Mouse (Mus musculus) embryo, embryonic 11 days (tissue): ENCODE measurements around the gene Ryr1.
"Not testable (repeated sequence)": the region's sequence is repeated elsewhere in the genome, so short reads cannot be mapped to it uniquely, and the experiment has no call there.

ENCODE experiments used
- DNase-seq: peaks from one replicate; pipeline ENCODE4 v3.0.0-alpha.2; 2015

Gene Ryr1

DNA sequence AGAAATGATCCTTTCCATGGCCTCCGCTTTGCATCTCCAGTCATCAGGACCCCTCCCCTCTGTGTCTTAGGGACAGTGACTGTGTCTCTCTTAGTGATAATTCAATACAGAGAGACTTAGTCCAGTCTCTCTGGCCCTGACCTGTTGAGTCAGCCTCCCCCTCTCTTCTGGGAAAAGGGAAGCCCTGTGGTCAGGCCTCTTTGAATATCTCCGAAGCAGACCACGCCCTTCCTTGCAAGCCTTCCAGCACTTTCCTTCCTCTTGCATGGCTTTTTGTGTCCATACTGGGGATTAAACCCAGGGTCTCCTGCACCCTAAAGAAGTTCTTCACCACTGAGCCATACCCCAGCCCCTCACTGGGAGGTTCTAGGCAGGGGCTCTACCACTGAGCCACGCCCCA lies 19.0 kb upstream of the Ryr1 start:
- DNase-seq, result no peak

DNA sequence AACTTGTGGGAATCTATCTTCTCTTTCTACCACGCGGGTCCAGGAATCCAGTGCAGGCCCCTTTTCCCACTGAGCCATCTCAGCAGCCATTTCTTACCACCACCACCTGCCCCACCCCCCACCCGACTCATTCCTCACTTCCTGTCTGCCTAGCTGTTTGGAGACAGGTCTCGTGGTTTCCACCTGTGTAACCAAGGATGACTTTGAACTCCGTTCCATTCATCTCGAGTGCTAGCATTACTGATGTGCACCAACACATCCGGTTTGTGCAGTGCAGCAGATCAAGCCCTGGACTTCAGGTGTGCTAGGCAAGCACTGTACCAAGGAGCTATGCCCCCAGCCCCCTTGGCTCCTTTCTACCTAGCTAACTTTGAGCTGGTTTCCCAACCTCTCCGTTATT lies 16.4 kb upstream of the Ryr1 start:
- no peak for DNase-seq

DNA sequence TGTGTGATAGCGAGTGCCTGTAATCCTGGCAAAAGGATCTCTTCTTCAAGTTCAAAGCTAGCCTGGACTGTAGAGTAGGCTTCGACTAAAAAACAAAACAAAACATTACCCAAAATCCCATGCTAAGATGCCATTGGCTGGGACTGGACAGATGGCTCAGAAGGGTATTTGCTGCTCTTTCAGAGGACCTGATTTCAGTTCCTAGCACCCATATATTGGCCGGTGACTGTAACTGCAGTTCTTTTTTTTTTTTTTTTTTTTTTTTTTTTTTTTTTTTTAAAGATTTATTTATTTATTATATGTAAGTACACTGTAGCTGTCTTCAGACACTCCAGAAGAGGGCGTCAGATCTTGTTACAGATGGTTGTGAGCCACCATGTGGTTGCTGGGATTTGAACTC lies 14.3 kb upstream of the Ryr1 start:
- DNase-seq, result not testable (repeated sequence)

DNA sequence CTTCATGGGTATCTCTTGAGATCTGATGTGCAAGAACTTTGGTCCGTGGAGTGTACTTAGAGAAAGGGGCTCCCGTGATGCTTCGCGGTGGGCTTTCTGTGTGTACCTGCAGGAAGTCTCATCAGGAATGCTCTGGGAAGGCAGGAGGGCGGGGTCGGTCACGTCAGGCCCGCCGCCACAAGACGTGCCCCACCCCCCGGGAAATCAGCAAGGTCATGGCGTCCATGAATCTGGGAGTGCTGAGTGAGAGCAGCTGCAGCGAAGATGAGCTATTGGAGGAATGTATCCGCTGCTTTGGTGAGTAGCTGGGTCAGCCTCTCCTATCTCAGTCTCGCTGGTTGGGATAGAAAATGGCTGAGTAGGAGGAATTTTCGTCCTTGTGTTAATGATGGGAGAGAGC lies 12.4 kb upstream of the Ryr1 start:
- no peak for DNase-seq

DNA sequence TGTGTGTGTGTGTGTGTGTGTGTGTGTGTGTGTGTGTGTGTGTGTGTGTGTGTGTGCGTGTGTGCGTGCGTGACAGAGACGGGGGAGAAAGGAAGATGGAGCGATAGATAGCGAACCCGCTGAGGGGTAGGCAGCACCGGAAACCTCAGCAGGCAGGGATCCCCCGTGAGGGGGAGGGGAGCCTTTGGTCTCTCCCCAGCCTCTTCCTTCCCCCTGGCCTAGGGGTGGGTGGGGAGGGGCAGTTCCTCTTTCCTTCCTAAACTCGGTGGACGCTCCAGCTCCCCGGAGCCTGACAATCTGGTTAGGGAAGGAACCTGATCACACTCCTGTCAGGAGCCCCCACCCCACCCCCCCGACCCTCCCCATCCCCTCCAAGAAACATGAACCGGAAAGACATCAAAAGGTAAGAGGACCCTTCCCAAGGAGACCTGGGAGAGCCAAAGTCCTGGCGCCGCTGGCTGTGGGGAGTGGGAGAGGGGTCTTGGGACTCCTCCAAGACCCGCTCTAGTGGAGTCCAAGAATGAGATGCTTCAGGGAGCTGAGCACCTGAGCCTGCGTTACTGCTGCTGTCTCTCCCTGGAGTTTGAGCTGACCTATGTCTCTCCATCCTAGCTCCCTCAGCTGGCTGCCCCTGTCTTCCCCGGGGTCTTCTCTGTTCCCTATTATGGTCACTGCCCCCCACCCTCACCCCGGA lies 9.9 kb upstream of the Ryr1 start, which contains the start of gene Rasgrp4:
Gene Rasgrp4 (plus strand): TSS at position 159 of the 694 bp plus-strand sequence.
- peak; percentile 67 for DNase-seq

DNA sequence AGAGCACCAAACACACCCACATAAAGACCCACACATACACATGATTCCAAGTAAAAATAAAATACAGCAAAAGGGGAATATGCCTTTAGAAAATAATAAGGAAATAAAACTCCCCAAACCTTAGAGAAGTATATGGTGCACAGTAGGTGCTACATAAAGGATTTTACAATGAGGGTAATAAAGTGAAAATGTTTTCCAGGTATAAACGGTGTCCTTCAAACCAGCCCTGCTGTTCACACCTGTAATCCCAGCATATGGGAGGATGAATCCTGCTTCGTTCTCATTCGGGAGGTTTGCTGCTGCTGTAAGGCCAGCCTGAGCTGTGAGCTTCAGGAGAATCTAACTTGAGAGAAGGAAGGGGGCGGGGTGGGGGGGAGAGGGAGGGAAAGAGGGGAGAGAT lies 9.3 kb upstream of the Ryr1 start:
- peak; percentile 33 for DNase-seq

DNA sequence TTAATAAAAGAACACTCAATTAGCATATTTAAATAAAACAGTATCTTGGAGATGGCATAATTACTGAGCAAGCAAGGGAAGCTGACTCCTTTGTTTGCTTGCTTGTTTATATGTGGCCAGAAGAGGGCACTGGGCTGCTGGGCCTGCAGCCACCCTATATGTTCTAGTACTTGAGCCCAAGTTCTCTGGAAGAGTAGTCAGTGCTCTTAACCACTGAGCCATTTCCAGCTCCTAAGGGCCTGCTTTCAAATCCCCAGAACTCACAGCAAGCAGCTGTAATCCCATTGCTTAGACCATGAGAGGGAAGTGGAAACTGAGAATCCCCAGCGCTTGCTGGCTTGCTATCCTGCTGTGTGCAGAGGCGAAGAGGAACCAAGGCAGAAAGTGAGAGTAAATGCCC lies 3.7 kb upstream of the Ryr1 start:
- DNase-seq, result peak; percentile 42

DNA sequence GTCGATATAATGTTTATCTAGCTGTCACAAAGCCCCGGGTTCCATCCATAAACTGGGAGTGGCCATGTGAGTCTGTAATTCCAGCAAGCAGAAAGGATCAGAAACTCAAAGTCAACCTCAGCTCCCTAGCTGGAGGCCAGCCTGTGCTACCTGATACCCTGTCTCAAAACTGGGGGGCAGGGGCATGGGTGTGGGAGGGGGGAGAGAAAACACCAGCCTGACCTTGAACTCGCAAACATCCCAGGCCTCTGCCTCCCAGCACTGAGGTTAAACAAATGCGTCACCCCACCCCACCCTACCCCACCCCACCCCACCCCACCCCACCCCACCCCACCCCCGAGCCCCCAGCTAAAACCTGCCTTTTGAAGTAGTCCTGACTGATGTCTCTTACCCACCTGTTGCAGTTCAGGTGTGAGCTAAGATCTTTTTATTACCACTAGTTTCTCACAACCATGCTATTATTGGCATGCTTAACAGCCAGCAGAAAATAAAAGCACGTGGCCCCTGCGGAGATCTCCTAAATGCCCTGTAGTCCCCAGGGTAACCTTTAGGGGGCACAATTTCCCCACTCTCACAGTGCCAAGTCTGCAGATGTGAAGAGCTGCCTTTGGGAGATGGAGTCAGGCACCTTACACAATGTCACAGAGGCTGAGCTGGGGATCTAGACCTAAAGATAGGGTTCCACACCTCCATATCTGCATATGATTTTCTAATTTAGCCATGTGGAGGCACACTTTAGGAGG lies 1.4 kb upstream of the Ryr1 start:
- peak; percentile 64 for DNase-seq

DNA sequence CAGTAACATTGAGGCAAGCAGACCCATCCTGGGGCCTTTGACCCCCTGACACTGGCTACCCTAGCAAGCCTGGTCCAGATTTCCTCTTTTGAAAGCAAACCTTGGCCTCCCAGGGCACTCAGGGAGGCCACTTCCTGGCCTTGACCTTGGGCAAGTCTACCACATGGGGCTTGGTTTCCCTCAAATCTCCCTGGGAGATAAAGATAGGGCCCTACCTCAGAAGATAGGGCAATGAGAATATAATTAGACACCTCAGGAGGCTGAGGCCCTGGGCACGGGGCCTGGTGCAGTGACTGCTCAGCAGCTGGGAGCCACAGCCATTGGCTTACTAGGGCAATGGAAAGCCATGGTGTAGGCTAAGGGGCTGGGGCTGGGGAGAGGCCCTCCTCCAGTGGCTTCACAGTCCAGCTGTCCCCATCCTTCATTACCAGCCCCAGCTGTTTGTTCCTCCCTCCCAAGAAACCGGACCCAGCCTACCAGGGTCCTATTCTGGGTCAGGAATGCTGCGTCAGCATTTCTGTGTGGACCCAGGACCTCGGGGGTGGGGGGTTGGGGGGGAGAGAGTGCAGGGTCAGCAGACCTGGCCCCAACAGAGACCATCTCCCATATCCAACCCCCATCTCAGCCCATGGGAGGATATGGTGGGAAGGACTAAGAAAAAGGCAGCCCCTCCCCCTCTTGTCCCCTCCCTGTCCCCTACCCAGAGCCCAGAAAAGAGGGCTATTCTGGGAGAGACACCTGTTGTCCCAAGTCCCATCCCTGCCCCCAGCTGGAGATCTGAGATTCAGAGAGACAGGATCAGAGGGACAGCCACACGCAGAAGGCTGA lies 1.2 kb downstream of the Ryr1 start:
- DNase-seq, result peak; percentile 15

DNA sequence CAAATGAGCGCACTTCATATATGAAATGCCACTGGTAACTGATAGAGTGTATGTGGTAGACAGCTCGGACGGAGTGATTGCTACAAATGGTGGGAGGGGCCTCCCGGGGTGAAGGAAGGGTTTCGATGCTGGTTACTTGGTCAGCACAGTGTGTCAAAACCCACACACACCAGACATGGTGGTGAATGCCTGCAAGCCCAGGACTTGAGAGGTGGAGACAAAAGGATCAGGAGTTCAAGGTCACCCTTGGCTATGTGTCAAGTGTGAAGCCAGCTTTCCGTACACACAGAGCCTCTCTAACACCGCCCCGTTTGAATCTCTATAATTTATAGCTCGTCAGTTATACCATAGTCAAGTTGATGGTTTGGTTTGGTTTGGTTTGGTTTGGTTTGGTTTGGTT lies 2.2 kb downstream of the Ryr1 start:
- DNase-seq, result no peak

DNA sequence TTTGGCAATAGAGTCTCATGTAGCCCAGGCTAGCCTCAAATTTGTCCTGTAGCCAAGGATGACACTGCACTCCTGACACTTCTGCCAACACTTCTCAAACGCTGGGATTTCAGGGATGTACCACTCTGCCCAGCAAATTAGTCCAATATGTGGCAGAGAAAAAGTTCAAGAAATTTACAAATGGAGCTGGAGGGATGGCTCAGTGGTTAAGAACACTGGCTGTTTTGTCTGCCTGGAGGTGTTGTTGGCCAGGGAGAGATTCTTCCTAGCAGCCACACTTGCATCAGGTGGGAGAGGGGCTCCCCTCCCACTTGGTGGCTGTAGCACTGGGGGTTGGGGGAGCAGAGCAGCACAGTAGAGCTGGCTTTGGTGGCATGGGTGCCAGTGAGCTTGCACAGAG lies 5.5 kb downstream of the Ryr1 start:
- DNase-seq, result no peak

DNA sequence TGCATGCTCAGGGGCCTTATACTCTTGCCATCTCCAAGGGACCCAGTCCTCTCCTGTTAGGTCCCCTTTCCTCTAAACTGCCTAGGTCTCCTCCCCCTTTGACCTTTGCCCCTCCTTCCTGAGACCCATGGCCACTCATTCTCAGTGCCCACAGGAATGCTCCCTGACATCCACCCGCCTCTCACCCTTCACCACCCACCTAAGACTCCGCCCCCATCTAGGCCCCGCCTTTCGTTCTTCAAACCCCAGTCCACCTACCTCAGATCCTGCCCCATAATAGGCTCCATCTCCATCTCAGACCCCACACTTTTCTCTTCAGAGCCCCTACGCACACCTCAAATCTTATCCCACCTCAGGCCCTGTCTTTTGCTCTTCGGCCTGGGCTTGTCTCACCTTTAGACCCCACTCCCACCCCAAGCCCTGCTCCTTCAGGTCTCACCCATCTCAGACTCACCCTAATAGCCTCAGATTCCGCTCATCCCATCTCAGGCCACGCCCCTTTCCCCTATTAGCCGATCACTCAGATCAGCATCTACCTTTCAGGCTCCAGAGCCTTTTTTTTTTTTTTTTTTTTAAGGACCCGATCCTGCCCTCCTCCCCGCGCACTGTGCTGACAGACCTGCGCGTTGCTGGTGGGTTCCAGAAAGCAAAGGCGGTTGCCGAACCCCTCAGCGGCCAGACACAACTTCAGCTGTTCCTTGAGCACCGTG lies 6.7 kb downstream of the Ryr1 start:
- DNase-seq, result peak; percentile 18

DNA sequence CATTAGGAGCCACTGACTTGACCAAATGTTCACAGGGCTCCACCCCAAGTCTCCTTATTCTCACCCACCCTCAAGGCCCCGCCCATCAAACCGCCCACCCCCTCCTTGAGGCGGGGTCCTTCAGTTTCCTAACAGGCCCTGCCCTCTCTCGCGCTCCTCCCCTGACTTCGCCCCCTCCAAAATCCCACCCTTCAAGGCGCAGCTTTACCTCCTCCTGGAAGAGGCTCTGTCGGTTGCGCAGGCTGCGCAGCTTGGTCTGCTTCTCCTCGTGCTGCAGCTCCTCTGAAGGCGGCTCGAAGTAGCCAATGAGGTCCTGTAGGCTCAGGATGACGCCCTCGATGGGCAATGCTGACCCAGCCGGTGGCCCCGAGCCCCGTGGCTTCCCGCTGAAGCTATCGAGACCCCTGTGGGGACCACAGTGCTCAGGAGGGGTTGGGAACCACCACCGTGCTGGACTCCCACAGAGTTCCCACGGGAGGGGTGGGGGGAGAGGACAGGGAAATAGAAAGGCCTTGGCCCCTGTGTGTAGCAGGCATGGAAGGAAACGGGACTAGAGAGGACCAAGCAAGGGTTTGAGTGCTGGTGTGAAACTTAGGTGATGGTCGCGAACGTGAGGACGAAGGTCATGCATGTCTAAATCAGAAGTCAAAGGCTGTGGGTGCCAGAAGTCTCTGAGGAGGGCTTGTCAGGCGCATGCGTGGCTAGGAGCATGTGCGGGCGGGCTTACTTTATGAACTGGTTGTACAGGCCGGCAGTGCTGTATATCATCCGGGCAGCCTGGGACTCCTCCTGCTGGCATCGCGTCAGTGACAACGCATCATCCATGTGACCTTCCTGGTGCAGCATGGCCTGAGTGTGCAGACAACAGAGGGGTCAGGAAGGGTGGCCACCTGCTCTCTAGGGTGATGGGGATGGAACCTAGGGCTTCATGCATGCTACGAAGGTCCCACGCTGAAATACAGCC lies 15.7 kb downstream of the Ryr1 start:
- DNase-seq, result peak; percentile 60

DNA sequence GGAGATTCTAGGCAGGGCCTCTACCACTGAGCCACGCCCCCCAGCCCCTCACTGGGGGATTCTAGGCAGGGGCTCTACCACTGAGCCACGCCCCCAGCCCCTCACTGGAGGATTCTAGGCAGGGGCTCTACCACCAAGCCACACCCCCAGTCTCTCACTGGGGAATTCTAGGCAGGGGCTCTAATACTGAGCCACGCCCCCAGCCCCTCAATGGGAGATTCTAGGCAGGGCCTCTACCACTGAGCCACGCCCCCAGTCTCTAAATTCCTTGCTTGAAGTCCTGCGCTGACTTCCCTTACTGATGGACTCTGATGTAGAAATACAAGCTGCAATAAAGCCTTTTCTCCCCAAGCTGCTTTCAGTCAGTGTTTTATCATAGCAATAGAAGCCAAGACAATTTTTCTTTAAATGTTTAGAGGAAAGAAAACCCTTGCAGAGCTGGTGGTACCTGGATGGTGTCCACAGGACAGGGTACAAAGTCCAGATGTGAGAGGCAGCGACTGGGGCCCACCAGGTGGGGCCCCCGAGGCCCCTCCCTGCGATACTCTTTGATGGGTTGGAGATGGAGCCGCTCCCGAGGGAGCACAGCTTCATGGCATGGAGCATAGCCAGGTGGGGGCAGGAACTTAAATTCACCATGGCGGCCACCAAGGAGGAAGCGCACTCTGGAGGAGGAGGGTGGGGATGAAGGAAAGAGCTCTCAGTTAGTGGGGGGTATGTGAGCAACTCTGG lies 23.5 kb downstream of the Ryr1 start:
- DNase-seq, result no peak

DNA sequence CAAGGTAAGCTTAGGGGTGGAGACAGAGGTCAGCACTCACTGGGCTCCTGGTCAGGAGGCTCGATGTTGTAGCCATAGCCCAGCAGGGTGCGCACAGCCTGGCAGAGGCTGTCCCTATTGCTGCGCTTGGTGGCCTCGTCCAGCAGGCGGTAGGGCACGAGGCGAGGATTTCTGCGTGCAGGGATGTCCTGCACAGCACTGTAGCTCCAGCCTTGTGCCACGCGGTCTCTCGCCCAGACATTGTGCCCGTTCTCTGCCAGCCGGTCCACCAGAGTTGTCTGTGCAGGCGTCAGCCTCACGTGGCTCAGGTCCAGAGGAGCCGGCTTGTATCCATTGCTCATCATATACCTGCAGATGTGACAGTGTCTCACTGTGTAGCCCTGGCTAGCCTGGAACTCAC lies 27.8 kb downstream of the Ryr1 start:
- no peak for DNase-seq

DNA sequence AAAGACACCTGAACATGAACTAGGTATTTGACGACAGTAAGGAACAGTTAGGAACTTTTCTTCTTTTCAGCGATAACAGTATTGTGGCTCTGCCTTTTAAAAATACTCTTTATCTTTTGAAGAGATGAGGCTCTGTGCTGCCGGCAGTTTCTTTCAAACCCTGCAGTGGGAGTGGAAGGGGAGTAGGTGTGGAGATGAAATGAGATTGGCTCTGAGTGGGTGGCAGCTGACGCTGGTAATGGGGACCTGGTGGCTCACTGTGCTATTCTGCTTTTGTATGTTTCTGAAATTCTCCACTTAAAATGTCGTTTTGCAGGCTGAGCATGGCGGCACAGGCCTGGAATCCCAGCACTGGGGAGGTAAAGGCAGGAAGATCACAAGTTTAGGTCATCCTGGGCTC lies 36.2 kb downstream of the Ryr1 start:
- DNase-seq, result no peak

DNA sequence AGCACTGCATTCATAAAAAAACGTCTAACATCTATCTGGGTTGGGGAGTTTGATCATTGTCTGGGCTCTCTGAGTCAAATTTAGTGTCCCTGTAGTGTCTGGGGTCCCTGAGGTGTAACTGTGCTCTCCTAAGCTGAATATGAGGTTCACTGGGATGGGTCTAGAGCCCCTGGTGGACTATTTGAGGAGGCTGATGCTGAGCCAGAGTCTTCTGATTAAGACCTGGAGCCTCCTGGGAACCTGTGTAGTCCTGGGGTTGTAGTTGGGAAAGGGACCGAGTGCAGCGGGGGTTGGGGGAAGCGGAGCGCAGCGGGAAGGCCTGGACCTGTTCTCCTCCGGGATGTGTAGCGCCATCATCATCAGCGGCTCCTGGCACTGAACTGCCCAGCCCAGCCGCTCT lies 38.1 kb downstream of the Ryr1 start:
- DNase-seq, result no peak

DNA sequence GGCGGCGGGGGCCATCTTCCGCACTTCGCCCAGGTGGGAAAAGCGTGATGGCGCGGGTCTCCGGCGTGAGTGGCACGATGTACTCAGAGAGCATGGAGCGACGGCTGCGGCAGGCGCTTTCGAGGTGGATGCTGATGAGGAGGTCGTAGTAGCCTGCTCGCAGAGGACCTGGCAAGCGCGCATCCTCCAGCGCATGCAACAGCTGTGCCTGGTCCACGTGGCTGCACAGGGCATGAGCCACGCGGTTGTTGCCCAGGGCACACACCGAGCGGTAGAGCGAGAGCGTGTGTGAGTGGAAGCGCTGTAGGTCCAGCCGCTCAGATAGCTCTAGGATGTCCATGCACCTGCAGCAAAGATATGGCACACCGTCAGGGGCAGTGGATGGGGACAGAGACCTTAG lies 39.0 kb downstream of the Ryr1 start:
- no peak for DNase-seq

DNA sequence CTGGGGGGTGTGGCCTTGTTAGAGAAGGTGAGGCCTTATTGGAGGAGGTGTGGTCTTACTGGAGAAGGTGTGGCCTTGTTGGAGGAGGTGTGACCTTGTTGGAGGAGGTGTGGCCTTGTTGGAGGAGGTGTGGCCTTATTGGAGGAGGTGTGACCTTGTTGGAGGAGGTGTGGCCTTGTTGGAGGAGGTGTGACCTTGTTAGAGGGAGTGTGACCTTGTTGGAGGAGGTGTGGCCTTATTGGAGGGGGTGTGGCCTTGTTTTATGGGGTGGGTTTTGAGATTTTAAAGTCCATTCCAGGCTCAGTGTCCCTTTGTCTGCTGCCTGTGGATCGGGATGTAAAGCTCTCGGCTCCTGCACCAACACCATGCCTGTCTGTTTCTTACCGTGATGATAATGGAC lies 40.6 kb downstream of the Ryr1 start:
- no peak for DNase-seq

DNA sequence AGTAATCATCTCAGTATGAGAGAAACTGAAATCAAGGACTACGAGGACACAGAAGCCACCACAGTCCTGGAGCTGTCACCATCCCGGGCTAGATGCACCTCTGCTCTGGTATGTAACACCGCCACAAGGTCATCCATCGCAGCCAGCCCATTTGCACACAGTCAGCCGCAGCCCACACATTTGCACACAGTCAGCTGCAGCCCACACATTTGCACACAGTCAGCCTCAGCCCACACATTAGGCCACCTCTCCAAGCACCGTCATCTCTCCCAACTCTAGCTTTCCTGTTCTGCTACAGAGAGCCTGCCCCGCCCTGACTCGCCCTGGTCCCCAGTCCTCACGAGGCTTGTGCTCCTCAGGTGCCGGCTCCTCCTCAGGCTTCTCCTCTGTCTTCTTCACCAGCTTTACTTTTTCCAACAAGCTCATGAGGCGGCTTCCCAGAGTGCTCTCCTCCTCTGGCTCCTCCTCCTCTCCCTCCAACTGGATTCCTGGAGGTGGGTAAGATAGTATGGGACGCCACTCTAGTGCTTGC lies 45.5 kb downstream of the Ryr1 start:
- no peak for DNase-seq

DNA sequence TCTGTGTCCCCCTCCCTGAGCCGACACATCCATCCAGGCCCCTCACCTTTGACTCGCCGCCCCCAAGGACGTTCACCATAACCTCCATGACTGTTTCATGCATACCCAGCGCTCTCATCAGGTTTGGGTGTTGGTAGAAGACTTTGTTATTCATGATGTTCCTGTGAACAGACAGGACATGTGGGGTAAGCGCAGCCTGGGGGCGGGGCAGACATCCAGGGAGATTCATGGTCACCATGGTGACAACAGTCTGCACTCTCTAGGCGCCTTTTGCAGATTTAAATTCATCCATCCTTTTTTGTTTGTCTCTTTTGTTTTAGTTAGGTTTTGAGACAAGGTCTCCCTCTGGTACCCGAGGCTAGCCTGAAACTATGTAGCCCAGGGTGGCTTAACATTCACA lies 48.0 kb downstream of the Ryr1 start:
- DNase-seq, result no peak
